Mouse (Mus musculus) embryonic fibroblast, embryonic 13.5 days (primary cell): ENCODE data around the gene Rab11fip3. TPM values are rescaled to one million over a fixed set of nuclear protein-coding genes. Genes with fewer than 3 reads are reported as not detected.
"Not testable (repeated sequence)": the region's sequence is repeated elsewhere in the genome, so short reads cannot be mapped to it uniquely, and the experiment has no call there.

Source experiments
- H3K27ac ChIP-seq: 2 replicates; pipeline ENCODE4 v1.5.1; 2012; ENCODE audit warnings: low read length, control low read depth, inconsistent platforms; ENCODE audit not compliant: insufficient read depth
- H3K4me1 ChIP-seq: 2 replicates; pipeline ENCODE4 v1.6.1; 2011; ENCODE audit warnings: low read length; ENCODE audit not compliant: control insufficient read depth, insufficient read depth
- H3K4me3 ChIP-seq: 2 replicates; pipeline ENCODE4 v1.5.1; 2011; ENCODE audit warnings: mild to moderate bottlenecking, control low read depth, low read length; ENCODE audit not compliant: insufficient read depth
- CTCF ChIP-seq: IDR thresholded peaks from 2 replicates; pipeline ENCODE4 v1.5.1; 2011; ENCODE audit warnings: mild to moderate bottlenecking, control low read depth, low read length, moderate library complexity, borderline replicate concordance; ENCODE audit not compliant: insufficient read depth
- POLR2A ChIP-seq: IDR thresholded peaks from 2 replicates; pipeline ENCODE4 v1.6.1; 2011; ENCODE audit warnings: low read depth, mild to moderate bottlenecking, control low read depth, low read length, moderate library complexity
- polyA plus RNA-seq: library from polyadenylated mRNA; stranded (reverse); fragments of >200 nt; gene quantifications from 2 replicates; pipeline ENCODE4 v1.2.4, GENCODE M21; 2011; ENCODE audit warnings: low read depth; ENCODE audit not compliant: missing spikeins, insufficient read length

Rab11fip3 gene
- polyA plus RNA-seq, 1 experiment: 22.6 TPM

- no peak overlapping the region for H3K27ac ChIP-seq
- TF ChIP-seq CTCF: no peak
- no peak overlapping the region for H3K4me3 ChIP-seq
- peaks cover 3% of the 10 kb centered on the region; the same call in 1 of the 2 replicates for H3K4me1 ChIP-seq
Measured at GRCm38 (mm10) chr17:26111722-26112121, 42.4 kb upstream of the Rab11fip3 start.

GRCm38 (mm10) chr17:26111024-26111423 lies 41.7 kb upstream of the Rab11fip3 start:
- Histone ChIP-seq H3K4me3 (no peak overlapping the region), H3K27ac (no peak overlapping the region)
- TF ChIP-seq CTCF: no peak

GRCm38 (mm10) chr17:26110156-26110555 lies 40.8 kb upstream of the Rab11fip3 start:
- Histone ChIP-seq H3K27ac (no peak overlapping the region), H3K4me1 (peaks cover 3% of the 10 kb centered on the region; the same call in 1 of the 2 replicates)

More at GRCm38 (mm10) chr17:26111024-26111423, 41.7 kb upstream of the Rab11fip3 start:
- H3K4me1 ChIP-seq: peaks cover 3% of the 10 kb centered on the region; the same call in 1 of the 2 replicates

DNA sequence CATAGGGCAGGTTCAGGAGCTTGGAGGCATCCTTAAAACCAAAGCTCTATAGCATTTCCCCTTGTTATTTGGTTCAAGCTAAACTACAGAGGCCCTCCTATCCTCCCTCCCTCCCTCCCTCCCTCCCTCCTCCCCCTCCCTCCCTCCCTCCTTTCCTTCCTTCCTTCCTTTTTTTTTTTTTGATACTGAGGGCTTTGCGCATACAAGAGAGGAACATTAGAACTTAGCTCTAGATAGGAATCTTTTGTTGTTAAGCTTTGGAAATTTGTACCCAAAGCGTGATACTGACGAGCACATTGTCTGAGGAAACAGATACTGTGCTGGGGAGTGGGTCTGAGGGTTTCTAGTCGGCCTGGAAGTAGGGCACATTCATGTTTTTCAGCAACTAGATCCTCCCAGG lies 36.3 kb upstream of the Rab11fip3 start:
- TF ChIP-seq CTCF: no peak
- no peak for TF ChIP-seq POLR2A
- no peaks in the 10 kb centered on the region for H3K4me1 ChIP-seq
- no peak overlapping the region for H3K27ac ChIP-seq
- no peak overlapping the region for H3K4me3 ChIP-seq

More at GRCm38 (mm10) chr17:26110156-26110555, 40.8 kb upstream of the Rab11fip3 start:
- H3K4me3 ChIP-seq: no peak overlapping the region
- no peak for TF ChIP-seq POLR2A
- no peak for TF ChIP-seq CTCF

- TF ChIP-seq CTCF (no peak), POLR2A (no peak)
- H3K27ac ChIP-seq: no peak overlapping the region
- no peaks in the 10 kb centered on the region for H3K4me1 ChIP-seq
- H3K4me3 ChIP-seq: no peak overlapping the region
Measured at GRCm38 (mm10) chr17:26101478-26101877, 32.1 kb upstream of the Rab11fip3 start.

- Histone ChIP-seq H3K4me1 (no peaks in the 10 kb centered on the region), H3K27ac (no peak overlapping the region), H3K4me3 (no peak overlapping the region)
- TF ChIP-seq CTCF (no peak), POLR2A (no peak)
Measured at GRCm38 (mm10) chr17:26100166-26100565, 30.8 kb upstream of the Rab11fip3 start.

DNA sequence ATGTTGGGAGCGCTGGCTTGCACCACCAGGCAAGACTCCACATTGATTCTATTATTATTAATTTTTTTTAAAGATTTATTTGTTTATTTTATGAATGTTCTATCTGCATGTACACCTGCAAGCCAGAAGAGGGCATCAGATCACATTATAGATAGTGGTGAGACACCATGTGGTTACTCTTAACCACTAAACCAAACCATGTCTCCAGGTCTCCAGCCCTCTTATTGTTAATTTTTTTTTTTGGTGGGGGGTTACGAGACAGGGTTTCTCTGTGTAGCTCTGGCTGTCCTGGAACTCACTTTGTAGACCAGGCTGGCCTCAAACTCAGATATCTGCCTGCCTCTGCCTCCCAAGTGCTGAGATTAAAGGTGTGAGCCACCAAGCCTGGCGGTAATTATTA lies 30.0 kb upstream of the Rab11fip3 start:
- H3K4me3 ChIP-seq, H3K4me1 ChIP-seq: not testable (repeated sequence)

DNA sequence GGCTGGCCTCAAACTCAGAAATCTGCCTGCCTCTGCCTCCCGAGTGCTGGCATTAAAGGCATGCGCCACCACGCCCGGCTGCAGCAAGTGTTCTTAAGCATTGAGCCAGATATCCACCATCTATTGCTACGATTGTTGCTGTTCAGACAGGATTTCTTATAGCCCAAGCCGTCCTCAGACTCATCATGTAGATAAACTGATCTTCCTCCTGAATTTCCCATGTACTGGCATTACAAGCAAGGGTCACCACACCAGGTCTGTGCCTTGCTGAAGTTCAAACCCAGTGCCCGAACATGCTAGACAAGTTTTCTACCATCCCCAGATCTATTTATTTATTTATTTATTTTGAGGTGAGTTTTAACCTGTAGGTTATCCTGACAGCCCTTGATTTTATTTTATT lies 29.1 kb upstream of the Rab11fip3 start:
- TF ChIP-seq CTCF: no peak
- TF ChIP-seq POLR2A: no peak
- Histone ChIP-seq H3K4me1 (no peaks in the 10 kb centered on the region), H3K4me3 (no peak overlapping the region), H3K27ac (no peak overlapping the region)

More for the DNA sequence above, 30.0 kb upstream of the Rab11fip3 start:
- not testable (repeated sequence) for H3K27ac ChIP-seq

DNA sequence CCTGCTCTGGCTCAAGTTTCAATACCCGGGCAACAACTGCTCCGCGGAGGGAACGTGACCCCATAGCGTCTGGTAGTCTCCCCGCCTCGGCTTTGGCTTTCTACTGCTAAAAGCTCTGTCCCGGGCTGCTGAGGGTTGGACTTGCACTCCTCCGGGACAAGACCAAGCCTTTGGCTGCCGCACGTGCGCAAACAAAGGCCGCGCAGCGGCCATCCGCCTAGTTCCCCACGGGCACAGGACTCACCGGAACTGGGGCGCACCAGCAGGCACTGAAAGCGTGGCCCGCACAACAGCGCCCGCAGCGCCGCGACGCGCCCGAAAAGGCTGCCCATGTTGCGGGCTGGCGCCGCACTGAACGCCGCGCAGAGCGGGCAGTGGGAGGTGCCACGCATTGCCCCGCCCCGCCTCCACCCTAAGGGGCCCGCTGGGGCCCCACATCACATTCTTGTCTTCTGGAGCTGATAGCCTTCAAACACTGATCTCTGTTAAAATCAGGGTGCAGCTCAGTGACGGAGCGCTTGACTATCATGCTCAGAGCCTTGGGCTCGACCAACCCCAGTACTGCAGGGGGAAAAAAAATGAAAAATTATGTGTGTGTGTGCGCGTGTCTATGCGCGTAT lies 25.9 kb upstream of the Rab11fip3 start, which contains the start of gene Nme4:
Gene Nme4 (minus strand): TSS at position 482 of the 620 bp plus-strand sequence.
- H3K4me1 ChIP-seq: no peaks in the 10 kb centered on the region

DNA sequence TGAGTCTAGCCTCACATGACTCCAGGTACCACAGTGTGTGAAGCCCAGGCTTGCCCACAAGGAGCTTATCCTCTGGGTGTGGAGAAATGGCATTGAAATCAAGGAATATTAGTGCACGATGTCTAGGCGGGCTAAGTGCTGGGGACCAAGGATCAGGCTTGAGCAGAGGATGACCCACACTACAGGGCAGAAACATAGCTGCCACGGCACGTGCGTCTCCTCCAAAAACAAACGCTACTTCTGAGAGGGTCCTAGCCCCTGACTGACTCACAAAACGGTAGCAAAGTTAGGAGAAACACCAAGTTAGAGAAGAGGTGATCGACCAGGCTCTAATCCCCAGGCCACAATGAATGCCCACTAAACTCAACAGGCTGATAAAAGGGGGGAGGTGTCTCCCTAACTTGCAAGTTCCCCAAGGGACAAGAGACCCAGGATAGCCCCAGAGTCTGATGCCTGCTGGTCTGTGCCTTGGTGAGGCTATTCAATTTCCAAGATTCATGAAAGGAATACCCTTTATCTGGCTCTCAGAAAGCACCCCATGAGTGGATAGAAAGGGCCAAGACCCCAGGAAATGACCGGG lies 25.3 kb upstream of the Rab11fip3 start:
- Histone ChIP-seq H3K27ac (no peak overlapping the region), H3K4me1 (no peaks in the 10 kb centered on the region), H3K4me3 (peak overlapping the region; percentile 49)
- TF ChIP-seq CTCF (no peak), POLR2A (no peak; the same call in 1 of the 2 replicates)

More for the DNA sequence above, 25.9 kb upstream of the Rab11fip3 start, which contains the start of gene Nme4:
- H3K4me3 ChIP-seq: peak within 1 kb of the TSS; percentile 49
- H3K27ac ChIP-seq: no peak within 1 kb of the TSS
- peak; percentile 89 for TF ChIP-seq POLR2A
- TF ChIP-seq CTCF: no peak
